Mouse (Mus musculus): ENCODE results near the gene Ccnd2.

GRCm38 (mm10) chr6:127146322-127146947, 5.6 kb downstream of the Ccnd2 start:
- TF ChIP-seq FLI1 (IDR thresholded peaks at IDR 0.05; ENCODE audit: low read length), result no peak
- TF ChIP-seq GATA1 (IDR thresholded peaks at IDR 0.05; ENCODE audit: borderline replicate concordance, low read length), result no peak
